In the genomic region with DNA sequence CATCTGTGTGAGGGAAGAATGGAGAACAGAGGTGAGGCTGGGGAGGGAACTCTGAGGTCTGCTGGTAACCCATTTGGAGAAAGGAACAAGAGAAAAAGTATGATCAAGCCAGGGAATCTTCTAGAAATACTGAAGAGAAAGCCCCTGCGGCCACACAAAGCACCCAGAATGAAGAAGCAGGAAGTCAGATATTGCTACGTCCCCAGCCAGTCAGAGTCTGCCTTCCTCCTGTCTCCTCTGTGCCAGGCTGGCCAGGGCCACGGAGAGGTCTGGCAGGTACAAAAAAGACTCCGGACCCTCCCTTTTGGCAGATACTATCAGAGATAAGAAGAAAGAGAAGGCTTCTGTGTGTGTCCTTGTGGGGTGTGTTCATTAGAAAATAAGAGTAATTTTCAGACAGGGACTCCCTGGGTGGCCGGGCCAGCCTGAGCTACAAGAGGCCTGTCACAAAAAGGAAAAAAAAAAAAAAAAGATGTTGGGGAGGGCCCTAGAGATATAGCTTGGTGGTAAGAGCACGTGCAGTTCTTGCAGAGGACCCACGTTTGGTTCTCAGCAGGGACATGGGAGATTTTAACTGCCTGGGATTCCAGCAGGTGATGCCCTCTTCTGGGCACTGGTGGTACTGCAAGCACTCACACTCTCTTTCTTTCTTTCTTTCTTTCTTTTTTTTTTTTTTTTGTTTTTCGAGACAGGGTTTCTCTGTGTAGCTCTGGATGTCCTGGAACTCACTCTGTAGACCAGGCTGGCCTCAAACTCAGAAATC, we compare ENCODE assay signal across 8 mouse cellular contexts. TPM values are rescaled to one million over a fixed set of nuclear protein-coding genes. Genes with fewer than 3 reads are reported as not detected.
DNase-seq lines count a peak whose midpoint lies in the region; ATAC-seq and TF ChIP-seq lines count a peak whose summit lies in the region.

No protein-coding gene starts in this region.

- H3K27ac ChIP-seq in cortical plate, adult 2 months (ENCODE audit: insufficient read depth, low read length), result no peak overlapping the region

- H3K4me3 ChIP-seq in cortical plate, adult 2 months (ENCODE audit: insufficient read depth, low read length), result no peak overlapping the region

- DNase-seq in gastrocnemius, postnatal 10 days, result peak; percentile 67
- no peak for DNase-seq in gastrocnemius, adult 8-10 months (ENCODE audit: low spot score in 2 of 2)
- peak; percentile 46 for DNase-seq in right cerebral cortex, postnatal 4 days
- DNase-seq in right cerebral cortex, adult 18-20 months, result no peak
- no peak for DNase-seq in frontal cortex, postnatal 36 days (ENCODE audit: low spot score in 2 of 2)

- peak; percentile 67 for TF ChIP-seq CTCF in cortical plate, adult 2 months (IDR thresholded peaks at IDR 0.05; ENCODE audit: extremely low read depth, insufficient read depth, low read length)

- TF ChIP-seq POLR2A in cortical plate, adult 2 months (IDR thresholded peaks at IDR 0.05; ENCODE audit: extremely low read depth, insufficient read depth, low read length), result no peak

- ATAC-seq in megakaryocyte-erythroid progenitor cell, adult 5-6 weeks (replicated peaks; ENCODE audit: low FRiP score, low TSS enrichment, poor library complexity, severe bottlenecking), result peak; percentile 27; the same call in 1 of the 2 replicates
- ATAC-seq in inflammation-experienced regulatory T-cells, adult 6 months, result no peak

- no peaks in the 10 kb centered on the region; the same call in 1 of the 2 replicates for H3K4me1 ChIP-seq in cortical plate, adult 2 months (ENCODE audit: control insufficient read depth, insufficient read depth, low read length)

RNA-seq across cellular contexts. Expression of a gene that starts 1.8 kb away (rescaled TPM):
- total RNA-seq in gastrocnemius, postnatal 10 days (2021), result not detected
- under 1 TPM in 1 of 4 experiments, not detected in 3; 0.13 TPM for total RNA-seq in gastrocnemius, adult 8-10 months (2022)
- 0.17 and 0.44 TPM in 2 replicates for polyA plus RNA-seq in cortical plate, adult 2 months (2012; rRNA removed)
- 0.96 and 1.4 TPM in 2 replicates for total RNA-seq in megakaryocyte-erythroid progenitor cell, adult 5-6 weeks (2014; fragmentation: Nextera tagmentation)
- total RNA-seq in megakaryocyte-erythroid progenitor cell, adult 5-6 weeks (2017), result not detected in 2 replicates
- polyA plus RNA-seq in inflammation-experienced regulatory T-cells, adult 6 months (2017; shearing (Covaris generic)), result under 1 TPM in 2 of 3 experiments, not detected in 1; 0.26 to 0.63 TPM

RNA-seq across cellular contexts. Expression of a gene that starts 15.7 kb away (rescaled TPM):
- 100 to 1,000 TPM; 144 to 156 TPM for total RNA-seq in gastrocnemius, postnatal 10 days (2021)
- 100 to 1,000 TPM; 108 to 221 (median 143) TPM for total RNA-seq in gastrocnemius, adult 8-10 months (2022)
- polyA plus RNA-seq in cortical plate, adult 2 months (2012; rRNA removed), result 186 and 195 TPM in 2 replicates
- total RNA-seq in megakaryocyte-erythroid progenitor cell, adult 5-6 weeks (2014; fragmentation: Nextera tagmentation), result 375 and 380 TPM in 2 replicates
- total RNA-seq in megakaryocyte-erythroid progenitor cell, adult 5-6 weeks (2017), result 229 and 230 TPM in 2 replicates
- polyA plus RNA-seq in inflammation-experienced regulatory T-cells, adult 6 months (2017; shearing (Covaris generic)), result 10 to 100 TPM; 57.8 to 90.1 (median 81.4) TPM

RNA-seq across cellular contexts. Expression of a gene that starts 41.7 kb away (rescaled TPM):
- total RNA-seq in gastrocnemius, postnatal 10 days (2021), result 100 to 1,000 TPM; 526 to 721 TPM
- 1,000 to 10,000 TPM in 1 of 4 experiments, 100 to 1,000 TPM in 3; 818 to 1,021 (median 841) TPM for total RNA-seq in gastrocnemius, adult 8-10 months (2022)
- 2.3 and 2.4 TPM in 2 replicates for polyA plus RNA-seq in cortical plate, adult 2 months (2012; rRNA removed)
- total RNA-seq in megakaryocyte-erythroid progenitor cell, adult 5-6 weeks (2014; fragmentation: Nextera tagmentation), result not detected in 2 replicates
- total RNA-seq in megakaryocyte-erythroid progenitor cell, adult 5-6 weeks (2017), result not detected in 2 replicates
- polyA plus RNA-seq in inflammation-experienced regulatory T-cells, adult 6 months (2017; shearing (Covaris generic)), result under 1 TPM in 1 of 3 experiments, not detected in 2; 0.41 TPM

Comparison
In these comparisons a context has a peak if more than half of its experiments do, and no peak if none do; other contexts are left out.
1. DNase-seq: peak in gastrocnemius, postnatal 10 days (single experiment) and right cerebral cortex, postnatal 4 days (single experiment); none in gastrocnemius, adult 8-10 months (0 of 2), right cerebral cortex, adult 18-20 months (single experiment) and frontal cortex, postnatal 36 days (0 of 2).
2. RNA of a gene that starts 41.7 kb away (total RNA-seq): 818 to 1,021 TPM in gastrocnemius, adult 8-10 months and 526 to 721 TPM in gastrocnemius, postnatal 10 days; not detected in megakaryocyte-erythroid progenitor cell, adult 5-6 weeks; every median in the first group is over 100 times any median in the second.